Mouse (Mus musculus) ovary, adult 18-20 months (tissue): Measurements from ENCODE around the gene Stat4.
A peak's percentile ranks its signal among the peaks of the same experiment; 100 is the strongest.

Experiments
- DNase-seq: peaks from one replicate; pipeline ENCODE4 v3.0.0; 2022; ENCODE audit warnings: low spot score, mixed read lengths

The Stat4 gene

GRCm38 (mm10) chr1:52107206-52107605, 120.3 kb downstream of the Stat4 start:
- no peak for DNase-seq

GRCm38 (mm10) chr1:52111217-52111616, 124.3 kb downstream of the Stat4 start:
- no peak for DNase-seq

DNA sequence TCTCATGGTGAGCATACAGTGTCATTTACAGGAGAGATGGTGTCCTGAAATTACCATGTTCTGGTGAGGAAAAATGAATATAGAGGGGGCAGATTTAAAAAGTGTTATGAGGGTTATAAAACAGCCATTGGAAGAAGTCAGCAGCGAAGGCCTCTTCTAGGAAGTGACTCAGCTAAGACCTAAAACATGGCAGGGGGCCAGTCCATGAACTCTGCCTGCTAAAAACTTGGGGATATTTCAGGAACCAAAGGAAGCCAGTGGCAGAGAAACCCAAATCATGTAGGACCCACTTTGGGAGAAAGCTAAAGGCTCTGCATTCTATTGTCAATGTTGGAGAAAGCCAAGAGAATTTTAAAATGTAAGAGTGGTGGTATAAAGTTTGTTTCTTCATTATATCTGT, 125.4 kb downstream of the Stat4 start:
- DNase-seq: no peak

DNA sequence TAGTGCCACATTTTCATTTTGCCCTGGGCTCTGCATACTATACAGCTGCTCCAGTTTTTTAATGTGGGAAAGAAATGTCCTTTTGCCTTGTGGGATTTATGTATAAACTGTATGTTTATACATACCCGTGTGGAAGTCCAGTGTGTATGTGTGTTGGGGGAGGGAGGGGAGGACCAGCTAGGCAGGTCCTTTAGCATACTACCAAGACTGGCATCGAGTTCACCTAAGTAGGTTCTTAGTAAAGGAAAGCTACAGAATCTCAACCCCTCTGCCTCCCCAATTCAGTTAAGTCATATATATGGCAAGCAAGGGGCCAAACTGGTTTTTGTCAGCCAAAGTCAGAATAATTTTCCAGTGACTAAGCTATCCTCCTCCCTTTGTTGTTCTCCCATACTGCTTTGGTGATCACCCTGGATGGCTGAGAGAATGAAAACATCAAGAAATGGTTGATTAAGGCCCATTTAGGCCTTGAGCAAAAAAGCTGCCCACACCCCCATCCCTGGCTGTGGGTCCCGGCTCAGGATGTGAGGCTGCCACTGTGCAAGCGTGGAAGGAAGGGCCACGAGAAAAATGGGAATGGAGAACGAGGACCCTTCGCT, 126.2 kb downstream of the Stat4 start:
- DNase-seq: no peak

DNA sequence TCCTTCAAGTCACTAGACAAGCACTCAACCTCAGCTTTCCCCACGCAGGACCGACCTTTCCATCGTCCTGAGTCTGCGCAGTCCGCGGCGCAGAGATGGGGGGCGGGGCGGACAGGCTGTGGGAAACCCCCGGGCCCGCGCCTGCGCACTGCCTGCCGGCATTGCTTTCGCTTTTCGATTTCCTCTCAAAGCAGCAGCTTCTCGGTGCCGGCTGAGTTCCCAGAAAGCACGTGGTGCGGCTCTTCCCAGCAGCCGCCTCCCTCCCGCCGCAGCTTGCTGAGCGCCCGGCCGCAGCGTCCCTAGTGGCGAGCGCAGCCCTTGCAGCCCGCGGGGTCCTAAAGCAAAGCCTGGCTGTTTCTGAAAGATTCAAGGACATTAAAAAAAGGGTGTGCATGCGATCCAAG, 126.7 kb downstream of the Stat4 start:
- DNase-seq: peak; percentile 97

DNA sequence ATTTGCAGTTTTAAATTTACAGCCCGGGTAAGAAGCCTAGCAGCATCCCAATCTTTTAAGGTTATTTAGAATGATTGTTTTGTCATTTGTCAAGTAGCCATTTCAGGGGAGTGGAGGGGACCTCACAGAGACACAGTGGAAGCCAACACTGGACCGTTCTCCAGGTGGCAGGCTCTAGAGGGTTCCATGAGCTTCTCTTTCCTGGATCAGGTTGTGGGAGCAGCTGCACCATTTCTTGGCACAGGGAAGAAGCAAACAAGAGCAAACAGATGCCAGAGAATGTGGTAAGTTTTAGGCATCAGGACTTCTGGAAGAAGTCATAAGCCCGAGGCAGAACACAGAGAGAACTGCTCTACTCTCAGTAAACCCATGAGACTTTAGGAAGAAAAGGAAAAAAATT, 129.5 kb downstream of the Stat4 start:
- no peak for DNase-seq

- DNase-seq: no peak
Measured at GRCm38 (mm10) chr1:52117777-52118176, 130.8 kb downstream of the Stat4 start.

DNA sequence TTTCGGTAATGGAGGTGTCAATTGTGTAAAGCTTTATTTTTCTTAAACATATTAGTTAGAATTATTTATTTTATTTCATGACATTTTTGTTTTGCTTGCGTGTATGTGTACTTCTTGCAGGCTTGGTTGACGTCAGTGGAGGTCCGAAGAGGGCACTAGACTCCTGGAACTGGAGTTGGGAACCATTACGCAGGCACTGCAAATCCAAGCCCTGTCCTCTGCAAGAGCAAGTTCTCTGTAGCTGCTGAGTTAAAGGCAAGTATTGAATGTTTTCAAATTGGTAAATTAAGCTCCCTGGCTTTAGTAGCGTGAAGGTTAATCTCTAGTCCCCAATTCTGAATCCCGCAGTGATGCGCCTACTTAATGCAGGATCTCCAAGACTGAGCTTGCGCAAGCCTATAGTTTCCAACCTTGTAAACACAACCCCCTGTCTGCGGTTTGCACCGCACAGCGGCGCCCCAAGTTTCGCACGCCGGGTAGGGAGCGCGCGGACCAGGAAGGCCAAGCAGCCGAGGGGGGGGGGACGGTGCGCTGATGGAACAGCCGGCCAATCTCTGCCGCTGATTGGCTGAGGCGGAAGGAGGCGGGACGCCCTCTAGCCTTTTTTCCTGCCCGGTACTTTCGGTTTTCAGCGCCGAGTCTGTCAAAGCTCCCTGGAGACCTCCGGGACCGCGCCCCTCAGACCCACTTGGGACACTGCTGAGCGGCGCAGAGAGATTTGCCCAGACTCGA, 132.1 kb downstream of the Stat4 start, which contains the start of gene Stat1:
TSS of gene Stat1 (plus strand) at position 581 of the 732 bp plus-strand sequence.
- peak; percentile 77 for DNase-seq

- no peak for DNase-seq
Measured at GRCm38 (mm10) chr1:52119691-52120090, 132.7 kb downstream of the Stat4 start.

DNA sequence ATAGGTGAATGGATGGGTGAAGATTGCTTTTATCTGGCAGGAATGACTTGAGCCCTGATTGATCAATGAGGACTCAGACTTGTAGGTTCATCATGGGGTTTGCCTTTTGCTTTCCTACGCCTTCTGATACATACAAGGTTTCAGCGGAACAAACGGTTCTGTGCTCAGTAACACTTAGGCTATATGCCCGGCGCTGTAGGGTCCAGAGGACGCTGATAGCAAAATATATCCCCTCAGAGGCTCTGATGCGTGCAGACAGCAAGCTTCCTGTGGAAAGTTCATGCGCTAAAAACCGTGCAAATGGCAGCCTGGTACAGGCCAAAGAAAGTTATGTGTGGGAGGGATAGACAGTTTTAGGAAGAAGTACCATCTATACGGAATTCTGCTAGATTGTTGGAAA, 133.2 kb downstream of the Stat4 start:
- DNase-seq: no peak

GRCm38 (mm10) chr1:52121052-52121451, 134.1 kb downstream of the Stat4 start:
- DNase-seq: no peak

DNA sequence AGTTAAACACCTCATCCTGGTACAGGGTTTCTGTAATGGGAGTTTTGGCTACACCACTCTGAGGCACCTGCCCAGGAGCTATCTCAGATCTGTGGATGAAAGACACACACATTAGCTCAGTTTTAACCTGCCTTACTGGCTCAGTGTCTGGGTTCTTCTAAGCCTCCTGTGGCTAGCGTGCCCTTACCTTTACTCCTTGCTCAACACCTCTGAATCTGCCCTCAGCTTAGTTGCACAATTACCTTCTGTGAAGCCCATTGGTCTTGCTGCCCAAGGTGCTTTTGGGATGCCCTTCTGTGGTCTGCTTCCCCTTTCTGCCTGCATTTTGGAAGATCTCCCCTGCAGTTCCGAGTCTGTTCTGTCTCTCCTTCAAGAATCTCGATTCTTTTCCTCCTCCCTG, 137.9 kb downstream of the Stat4 start:
- DNase-seq: no peak

DNA sequence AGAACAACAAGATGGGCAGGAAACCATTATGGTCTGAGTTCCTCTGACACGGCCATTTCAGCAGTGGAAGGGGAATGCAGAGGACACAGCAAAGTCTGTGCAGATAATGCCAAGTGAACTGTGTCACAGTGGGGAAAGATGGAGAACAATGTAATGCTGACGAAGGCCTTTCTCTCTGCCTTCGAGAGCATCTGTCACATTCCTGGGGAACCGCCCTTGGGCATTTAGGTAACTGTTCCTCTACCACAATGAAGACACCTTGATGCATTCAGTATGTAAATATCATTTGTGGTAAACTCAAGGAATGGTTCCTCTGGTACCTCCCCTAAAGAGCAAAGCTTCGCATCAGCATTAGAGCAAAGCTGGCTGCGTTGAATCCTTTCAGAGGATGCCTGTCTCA, 140.4 kb downstream of the Stat4 start:
- DNase-seq: no peak

- DNase-seq: no peak
Measured at GRCm38 (mm10) chr1:52129794-52130193, 142.8 kb downstream of the Stat4 start.

GRCm38 (mm10) chr1:52131787-52132377, 144.9 kb downstream of the Stat4 start:
- DNase-seq: no peak

DNA sequence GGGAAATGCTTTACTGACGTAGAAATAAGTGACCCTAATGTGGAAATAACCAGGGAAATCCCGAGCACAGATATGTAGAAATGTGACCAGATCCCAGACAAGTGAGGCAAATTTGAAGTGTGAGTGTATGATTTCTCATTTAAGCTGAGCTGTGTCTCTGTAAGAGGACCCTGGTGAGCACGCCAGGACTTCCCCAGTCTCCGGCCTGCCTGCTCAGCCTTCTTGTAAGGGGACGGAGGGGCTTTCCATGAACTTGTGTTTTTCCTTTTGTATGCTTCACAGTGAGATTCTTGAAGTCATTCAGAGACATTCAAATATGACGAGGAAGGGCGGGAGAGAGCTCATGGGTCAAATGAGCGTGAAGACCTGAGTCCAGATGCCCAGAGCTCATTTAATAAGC, 146.3 kb downstream of the Stat4 start:
- DNase-seq: no peak

DNA sequence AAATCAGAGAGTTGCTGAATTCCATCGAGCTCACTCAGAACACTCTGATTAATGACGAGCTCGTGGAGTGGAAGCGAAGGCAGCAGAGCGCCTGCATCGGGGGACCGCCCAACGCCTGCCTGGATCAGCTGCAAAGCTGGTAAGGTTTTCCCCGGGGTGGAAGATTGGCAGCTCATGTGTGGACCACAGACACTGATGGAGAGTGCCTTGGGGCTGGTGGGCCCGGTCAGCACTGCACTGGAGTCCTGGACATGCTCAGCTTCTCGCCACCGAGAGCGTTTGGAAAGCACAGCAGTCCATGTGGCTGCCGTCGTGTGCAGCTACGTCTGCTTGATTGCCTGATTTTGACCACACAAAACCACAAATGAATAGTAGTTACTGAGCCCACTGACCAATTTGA, 150.3 kb downstream of the Stat4 start:
- DNase-seq: no peak

- no peak for DNase-seq
Measured at GRCm38 (mm10) chr1:52140534-52140933, 153.6 kb downstream of the Stat4 start.

DNA sequence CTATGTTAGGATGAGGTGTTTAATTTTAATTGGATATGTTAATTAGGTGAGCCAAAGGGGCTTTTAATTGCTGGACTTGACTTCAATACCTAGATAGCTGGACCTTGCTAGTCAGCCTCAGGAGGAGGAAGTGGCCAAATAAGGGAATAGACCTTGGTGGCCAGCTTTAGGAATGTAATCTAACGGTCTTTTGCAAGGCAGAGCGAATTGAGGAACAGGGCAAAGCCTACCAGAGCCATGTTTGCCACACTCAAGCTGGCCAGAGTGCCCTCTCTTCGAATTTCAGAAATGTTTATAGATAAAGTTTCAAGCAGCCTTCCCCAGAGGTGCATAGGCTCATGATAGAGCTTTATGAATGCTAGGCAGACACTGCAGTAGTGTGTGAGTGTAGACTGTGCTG, 154.5 kb downstream of the Stat4 start:
- DNase-seq: peak; percentile 45

GRCm38 (mm10) chr1:52142117-52142516, 155.2 kb downstream of the Stat4 start:
- DNase-seq: no peak

DNA sequence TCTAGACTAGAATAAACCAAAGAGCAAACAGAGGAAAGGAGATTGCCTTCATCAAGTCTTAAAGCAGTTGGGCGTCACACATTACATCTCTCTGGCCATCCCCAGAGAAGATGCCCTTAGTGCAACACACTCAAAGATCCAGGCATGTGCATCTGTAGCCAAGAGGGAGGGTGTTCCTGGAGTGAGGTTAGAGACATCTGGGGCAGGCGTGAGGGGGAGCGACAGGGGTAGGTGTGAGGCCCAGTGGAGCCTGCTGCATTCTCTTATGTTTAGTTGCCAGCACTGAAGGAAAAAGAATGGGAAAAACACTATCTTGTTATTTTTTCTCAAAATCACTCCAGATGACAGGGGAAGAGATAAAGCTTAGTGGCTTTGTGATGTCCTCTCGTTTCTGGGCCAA, 156.2 kb downstream of the Stat4 start:
- DNase-seq: no peak

DNA sequence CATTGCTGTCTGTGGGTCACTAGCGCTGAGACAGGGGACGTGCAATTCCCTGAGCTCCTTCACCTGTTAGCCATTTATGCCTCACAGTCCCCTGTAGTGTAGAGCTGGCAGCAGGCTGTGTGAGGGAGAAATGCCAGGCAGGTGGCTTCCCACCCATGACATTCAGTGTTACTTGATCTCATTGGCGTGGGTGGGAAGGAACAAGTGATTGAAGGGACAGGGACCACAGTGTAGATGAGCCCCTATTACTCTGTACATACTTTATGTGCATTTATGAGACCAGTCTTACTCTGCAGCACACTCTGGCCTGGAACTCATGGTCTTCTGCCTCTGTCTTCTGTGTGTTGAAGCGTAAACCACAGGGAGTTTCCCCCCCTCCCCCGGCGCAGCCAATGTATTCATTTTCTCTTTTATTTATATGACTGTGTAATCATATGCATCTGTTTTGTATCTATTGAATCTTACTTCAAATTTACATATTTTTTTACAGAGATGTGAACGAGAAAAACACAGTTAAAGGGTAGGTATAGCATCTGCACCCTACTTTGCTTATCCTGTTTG, 156.7 kb downstream of the Stat4 start:
- DNase-seq: no peak

DNA sequence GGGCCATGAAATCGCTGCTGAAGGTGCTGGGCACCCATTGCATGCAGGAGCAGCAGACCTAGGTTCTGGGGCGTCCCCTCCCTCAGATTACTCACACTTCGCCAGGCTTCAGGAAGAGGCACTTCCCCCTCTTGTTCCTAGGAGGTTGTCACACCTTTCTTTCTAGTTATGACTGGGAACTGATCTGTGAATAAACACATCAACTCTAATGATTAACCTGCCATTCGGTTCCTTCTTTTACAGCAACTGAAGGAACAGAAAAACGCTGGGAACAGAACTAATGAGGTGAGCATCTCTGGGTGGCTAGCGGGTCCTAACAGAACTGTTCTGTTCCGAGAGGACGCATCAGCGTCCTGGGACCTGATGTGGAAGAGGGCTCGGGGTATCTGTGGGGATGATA, 158.0 kb downstream of the Stat4 start:
- no peak for DNase-seq
